Mouse (Mus musculus) embryonic facial prominence, embryonic 10.5 days (tissue): ENCODE measurements around the gene Scgb2b21. TPM values are rescaled to one million over a fixed set of nuclear protein-coding genes. Genes with fewer than 3 reads are reported as not detected.
"Not testable (repeated sequence)": the region's sequence is repeated elsewhere in the genome, so short reads cannot be mapped to it uniquely, and the experiment has no call there.

Source experiments
- DNase-seq: peaks from one replicate; pipeline ENCODE4 v3.0.0-alpha.2; 2017; ENCODE audit warnings: low spot score
- H3K27ac ChIP-seq: fragments of 300-500 bp; sonication (generic); replicated peaks from 2 replicates; pipeline ENCODE4 v1.5.1; 2016; ENCODE audit warnings: mild to moderate bottlenecking
- H3K27me3 ChIP-seq: fragments of 300-500 bp; sonication (generic); replicated peaks from 2 replicates; pipeline ENCODE4 v1.6.1; 2016; ENCODE audit warnings: low read depth, mild to moderate bottlenecking; ENCODE audit not compliant: poor library complexity, severe bottlenecking
- H3K36me3 ChIP-seq: fragments of 300-500 bp; sonication (generic); replicated peaks from 2 replicates; pipeline ENCODE4 v1.6.1; 2016; ENCODE audit warnings: mild to moderate bottlenecking, moderate library complexity
- H3K4me1 ChIP-seq: fragments of 300-500 bp; sonication (generic); 2 replicates; pipeline ENCODE4 v1.6.1; 2016
- H3K4me3 ChIP-seq: fragments of 300-500 bp; sonication (generic); 2 replicates; pipeline ENCODE4 v1.5.1; 2016; ENCODE audit warnings: mild to moderate bottlenecking, moderate library complexity
- H3K9me3 ChIP-seq: fragments of 300-500 bp; sonication (generic); 2 replicates; pipeline ENCODE4 v1.6.1; 2016; ENCODE audit warnings: mild to moderate bottlenecking
- WGBS: fragments of 180-500 bp; shearing (Covaris S2); methylation state at CpG from one replicate; pipeline ENCODE4 v1.1.7; 2016; 5-methylcytosine and 5-hydroxymethylcytosine counted together
- polyA plus RNA-seq: library from polyadenylated mRNA; unstranded; fragments of >200 nt; fragmentation: Nextera tagmentation; extraction: Ambion mirVana; gene quantifications from 2 replicates; pipeline ENCODE4 v1.2.1, GENCODE M21; 2016

Gene Scgb2b21
- polyA plus RNA-seq = not detected in 2 replicates

GRCm38 (mm10) chr7:33520358-33520757, at the start of gene Scgb2b21:
Gene Scgb2b21, minus strand, starts transcription at chr7:33520458.
- no peaks in the 10 kb centered on the region for H3K27me3 ChIP-seq
- no peaks in the 10 kb centered on the region for H3K4me1 ChIP-seq
- peaks cover 80% of the 10 kb centered on the region for H3K9me3 ChIP-seq
- no peak within 1 kb of the TSS for H3K4me3 ChIP-seq
- DNase-seq = no peak
- H3K36me3 ChIP-seq = no peaks in the 10 kb centered on the region
- H3K27ac ChIP-seq = no peak within 1 kb of the TSS

- 89% methylated on average over 12 of the region's 12 CpGs for WGBS
- not testable (repeated sequence) for H3K4me1 ChIP-seq, DNase-seq, H3K27ac ChIP-seq, H3K27me3 ChIP-seq, H3K4me3 ChIP-seq, H3K36me3 ChIP-seq
- peaks cover 46% of the 10 kb centered on the region for H3K9me3 ChIP-seq
Observed at GRCm38 (mm10) chr7:33543420-33543819, 23.2 kb upstream of the Scgb2b21 start.

Other genes starting within 250 kb of the Scgb2b21 start
- not detected in 2 replicates for gene Scgb2b19, start 240.1 kb downstream of the Scgb2b21 start, polyA plus RNA-seq
- not detected in 2 replicates for gene Scgb1b19, start 233.2 kb downstream of the Scgb2b21 start, polyA plus RNA-seq
- not detected in 2 replicates for gene Scgb2b20, start 154.1 kb downstream of the Scgb2b21 start, polyA plus RNA-seq
- not detected in 2 replicates for gene Scgb1b20, start 147.2 kb downstream of the Scgb2b21 start, polyA plus RNA-seq
- gene Scgb2b24, start 218.9 kb upstream of the Scgb2b21 start, polyA plus RNA-seq = not detected in 2 replicates
- gene Scgb1b24, start 223.3 kb upstream of the Scgb2b21 start, polyA plus RNA-seq = not detected in 2 replicates